Mouse (Mus musculus) lung, embryonic 15.5 days (tissue): ENCODE measurements at regions not wholly inside any gene's neighbourhood (a gene's known extent, or its start where the extent isn't known, plus 50 kb on each side); places are given as distances from the start of the nearest gene placed in this dataset.

ENCODE experiments used
- ATAC-seq: fragments of 200-750 bp; cut with Nextera tagmentation; 2 replicates; pipeline ENCODE4 v1.8.0; 2017; ENCODE audit warnings: moderate number of reproducible peaks, borderline replicate concordance; ENCODE audit not compliant: low FRiP score, low TSS enrichment; ENCODE audit errors: extremely low read depth
- H3K27ac ChIP-seq: fragments of 300-500 bp; sonication (generic); 2 replicates; pipeline ENCODE4 v1.5.1; 2015; ENCODE audit warnings: moderate library complexity, mild to moderate bottlenecking, inconsistent platforms
- H3K27me3 ChIP-seq: fragments of 300-500 bp; sonication (generic); 2 replicates; pipeline ENCODE4 v1.6.1; 2015; ENCODE audit warnings: inconsistent platforms
- H3K36me3 ChIP-seq: fragments of 300-500 bp; sonication (generic); 2 replicates; pipeline ENCODE4 v1.6.1; 2015; ENCODE audit warnings: inconsistent platforms
- H3K4me1 ChIP-seq: fragments of 300-500 bp; sonication (generic); 2 replicates; pipeline ENCODE4 v1.6.1; 2015; ENCODE audit warnings: inconsistent platforms
- H3K4me2 ChIP-seq: fragments of 300-500 bp; sonication (generic); 2 replicates; pipeline ENCODE4 v1.6.1; 2015; ENCODE audit warnings: inconsistent platforms, mild to moderate bottlenecking, moderate library complexity
- H3K4me3 ChIP-seq: fragments of 300-500 bp; sonication (generic); 2 replicates; pipeline ENCODE4 v1.5.1; 2015; ENCODE audit warnings: mild to moderate bottlenecking, inconsistent platforms
- H3K9ac ChIP-seq: fragments of 300-500 bp; sonication (generic); 2 replicates; pipeline ENCODE4 v1.6.1; 2015; ENCODE audit warnings: inconsistent platforms
- H3K9me3 ChIP-seq: fragments of 300-500 bp; sonication (generic); 2 replicates; pipeline ENCODE4 v1.6.1; 2016; ENCODE audit warnings: inconsistent platforms
- WGBS: fragments of 180-500 bp; shearing (Covaris S2); methylation state at CpG from one replicate; pipeline ENCODE4 v1.1.7; 2015; 5-methylcytosine and 5-hydroxymethylcytosine counted together

GRCm38 (mm10) chr5:111665406-111665805, 68.3 kb upstream of the Gm26897 start:
- no peak for ATAC-seq
- no peak overlapping the region for H3K27ac ChIP-seq
- no peak overlapping the region for H3K4me2 ChIP-seq
- H3K4me3 ChIP-seq = no peak overlapping the region
- no peaks in the 10 kb centered on the region for H3K36me3 ChIP-seq
- H3K4me1 ChIP-seq = peaks cover 8% of the 10 kb centered on the region; the same call in 1 of the 2 replicates
- peaks cover 6% of the 10 kb centered on the region; the same call in 1 of the 2 replicates for H3K9me3 ChIP-seq
- H3K9ac ChIP-seq = no peak overlapping the region
- H3K27me3 ChIP-seq = no peaks in the 10 kb centered on the region
- 54% methylated on average over 19 of the region's 19 CpGs for WGBS

DNA sequence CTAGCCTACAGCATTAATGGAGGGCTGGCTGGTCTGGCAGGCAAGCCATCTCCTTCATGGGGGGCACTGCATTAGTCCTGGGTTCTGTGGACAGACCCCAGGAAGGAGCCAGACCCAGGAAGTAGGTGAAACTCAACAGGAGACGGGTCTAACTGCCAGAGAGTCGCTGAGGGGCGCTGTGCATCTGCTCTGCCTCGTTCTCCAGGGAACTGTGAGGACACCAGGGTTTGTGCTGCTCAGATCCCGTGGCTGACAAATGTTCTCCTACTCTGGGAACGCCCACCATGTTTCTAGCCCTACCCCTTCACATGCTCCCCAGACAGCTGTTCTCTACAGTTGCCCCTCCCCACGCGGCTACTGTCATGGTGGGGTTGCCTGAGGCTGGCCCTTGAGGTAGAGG, 67.7 kb upstream of the Gm26897 start:
- Histone ChIP-seq H3K4me1 (peaks cover 10% of the 10 kb centered on the region), H3K4me2 (no peak overlapping the region), H3K9me3 (peaks cover 6% of the 10 kb centered on the region; the same call in 1 of the 2 replicates), H3K36me3 (no peaks in the 10 kb centered on the region), H3K27me3 (no peaks in the 10 kb centered on the region), H3K27ac (no peak overlapping the region), H3K4me3 (no peak overlapping the region), H3K9ac (no peak overlapping the region)
- ATAC-seq = no peak
- WGBS = 58% methylated on average over 8 of the region's 8 CpGs

- Histone ChIP-seq H3K27me3 (no peaks in the 10 kb centered on the region), H3K4me1 (peaks cover 15% of the 10 kb centered on the region), H3K36me3 (no peaks in the 10 kb centered on the region), H3K9me3 (peaks cover 6% of the 10 kb centered on the region; the same call in 1 of the 2 replicates), H3K4me2 (no peak overlapping the region), H3K9ac (no peak overlapping the region), H3K4me3 (no peak overlapping the region), H3K27ac (no peak overlapping the region)
- no peak for ATAC-seq
- WGBS = 64% methylated on average over 3 of the region's 3 CpGs
These were observed 65.8 kb upstream of the Gm26897 start for GRCm38 (mm10) chr5:111667901-111668300.

DNA sequence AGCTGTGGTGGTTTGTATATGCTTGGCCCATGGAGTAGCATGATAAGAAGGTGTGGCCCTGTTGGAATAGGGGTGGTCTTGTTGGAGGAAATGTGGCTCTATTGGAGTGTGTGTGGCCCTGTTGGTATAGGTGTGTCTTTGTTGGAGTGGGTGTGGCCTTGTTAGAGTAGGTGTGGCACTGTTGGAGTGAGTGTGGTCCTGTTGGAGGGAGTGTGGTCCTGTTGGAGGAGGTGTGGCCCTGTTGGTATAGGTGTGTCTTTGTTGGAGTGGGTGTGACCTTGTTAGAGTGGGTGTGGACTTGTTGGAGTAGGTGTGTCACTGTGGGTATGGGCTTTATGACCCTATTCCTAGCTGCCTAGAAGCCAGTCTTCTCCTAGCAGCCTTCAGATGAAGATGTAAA, 64.6 kb upstream of the Gm26897 start:
- Histone ChIP-seq H3K9ac (no peak overlapping the region), H3K9me3 (peaks cover 6% of the 10 kb centered on the region; the same call in 1 of the 2 replicates), H3K36me3 (no peaks in the 10 kb centered on the region), H3K4me2 (no peak overlapping the region), H3K4me3 (no peak overlapping the region), H3K4me1 (peaks cover 15% of the 10 kb centered on the region), H3K27ac (no peak overlapping the region), H3K27me3 (no peaks in the 10 kb centered on the region)
- no peak; the same call in 1 of the 2 replicates for ATAC-seq

- 37% methylated on average over 6 of the region's 6 CpGs for WGBS
- Histone ChIP-seq H3K9me3 (peaks cover 6% of the 10 kb centered on the region; the same call in 1 of the 2 replicates), H3K9ac (no peak overlapping the region), H3K27me3 (no peaks in the 10 kb centered on the region), H3K27ac (0 out of 2 replicates have a peak overlapping the region, but pooled peaks have one; percentile 31), H3K36me3 (no peaks in the 10 kb centered on the region), H3K4me1 (peaks cover 35% of the 10 kb centered on the region), H3K4me3 (no peak overlapping the region), H3K4me2 (no peak overlapping the region)
- no peak for ATAC-seq
These were observed 62.0 kb upstream of the Gm26897 start for GRCm38 (mm10) chr5:111671762-111672161.

DNA sequence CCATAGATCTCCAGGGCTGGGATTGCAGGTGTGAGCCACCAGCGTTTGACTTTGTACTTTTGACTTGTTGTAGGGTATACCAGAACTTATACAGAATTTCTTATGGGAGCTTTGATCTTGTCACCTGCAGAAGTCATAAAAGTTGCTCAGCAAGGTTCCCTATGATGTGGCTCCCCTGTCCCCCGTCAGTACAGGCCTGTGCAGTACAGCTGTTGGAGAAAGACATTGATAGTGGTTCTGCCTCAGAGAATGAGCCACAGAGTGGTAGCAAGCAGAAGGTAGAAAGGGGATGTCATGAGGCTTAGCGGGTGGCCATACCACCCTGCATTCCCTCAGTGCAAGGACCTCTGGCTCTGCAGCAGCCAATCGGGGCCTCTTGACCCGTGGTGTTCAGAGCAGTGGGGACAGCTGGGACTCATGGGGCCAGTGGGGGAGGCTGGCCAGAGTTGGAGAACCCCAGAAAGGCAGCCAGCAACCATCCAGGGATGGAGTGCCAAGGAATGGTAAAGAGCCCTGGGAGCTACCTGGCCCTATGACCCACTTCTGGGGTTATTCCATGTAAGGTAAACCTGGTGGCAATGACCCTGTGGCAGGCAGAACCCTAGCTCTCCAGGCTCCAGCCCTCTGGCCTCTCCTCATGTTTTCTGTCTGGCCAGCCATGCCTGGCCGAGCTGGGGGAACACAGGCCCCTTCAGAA, 58.6 kb upstream of the Gm26897 start:
- Histone ChIP-seq H3K4me2 (no peak overlapping the region), H3K9me3 (no peaks in the 10 kb centered on the region), H3K4me1 (peaks cover 47% of the 10 kb centered on the region), H3K4me3 (no peak overlapping the region), H3K27ac (peak overlapping the region; percentile 94), H3K27me3 (no peaks in the 10 kb centered on the region), H3K9ac (no peak overlapping the region), H3K36me3 (no peaks in the 10 kb centered on the region)
- peak; percentile 15; the same call in 1 of the 2 replicates for ATAC-seq
- WGBS = 35% methylated on average over 6 of the region's 6 CpGs

GRCm38 (mm10) chr5:111675673-111676261, 58.0 kb upstream of the Gm26897 start:
- no peak overlapping the region for H3K4me2 ChIP-seq
- peak; percentile 90 for ATAC-seq
- peaks cover 47% of the 10 kb centered on the region for H3K4me1 ChIP-seq
- 5% methylated on average over 8 of the region's 8 CpGs for WGBS
- H3K36me3 ChIP-seq = no peaks in the 10 kb centered on the region
- no peak overlapping the region for H3K4me3 ChIP-seq
- H3K27me3 ChIP-seq = no peaks in the 10 kb centered on the region
- no peaks in the 10 kb centered on the region for H3K9me3 ChIP-seq
- H3K9ac ChIP-seq = no peak overlapping the region
- peak overlapping the region; percentile 94 for H3K27ac ChIP-seq

- 56% methylated on average over 6 of the region's 6 CpGs for WGBS
- no peak overlapping the region for H3K4me3 ChIP-seq
- no peak for ATAC-seq
- H3K4me1 ChIP-seq = peaks cover 37% of the 10 kb centered on the region
- no peaks in the 10 kb centered on the region for H3K36me3 ChIP-seq
- H3K9ac ChIP-seq = no peak overlapping the region
- no peaks in the 10 kb centered on the region for H3K9me3 ChIP-seq
- H3K27me3 ChIP-seq = no peaks in the 10 kb centered on the region; the same call in 1 of the 2 replicates
- H3K4me2 ChIP-seq = no peak overlapping the region
- H3K27ac ChIP-seq = no peak overlapping the region
These were observed 55.8 kb upstream of the Gm26897 start for GRCm38 (mm10) chr5:111677847-111678311.

DNA sequence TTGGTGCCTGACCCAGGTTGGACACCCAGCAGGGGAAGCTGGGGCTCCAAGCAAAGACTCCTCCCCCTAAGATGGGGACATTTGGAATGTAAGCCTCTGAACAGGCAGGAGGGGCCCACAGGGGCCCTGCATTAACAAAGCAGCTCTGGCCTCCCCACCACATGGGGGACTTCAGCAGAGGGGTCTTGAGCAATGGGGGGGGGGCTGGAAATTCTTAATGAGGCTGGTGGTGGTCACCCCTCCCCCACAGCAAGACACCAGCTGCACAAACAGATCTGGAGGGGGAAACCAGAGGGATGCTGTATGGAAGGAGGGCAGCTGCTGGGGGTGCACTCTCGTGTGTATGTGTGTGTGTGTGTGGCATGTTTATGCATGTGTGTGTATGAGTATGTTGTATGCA, 55.2 kb upstream of the Gm26897 start:
- no peak for ATAC-seq
- H3K4me1 ChIP-seq = peaks cover 37% of the 10 kb centered on the region
- H3K27me3 ChIP-seq = no peaks in the 10 kb centered on the region; the same call in 1 of the 2 replicates
- H3K4me3 ChIP-seq = no peak overlapping the region
- H3K4me2 ChIP-seq = no peak overlapping the region
- 24% methylated on average over 1 of the region's 1 CpGs for WGBS
- no peaks in the 10 kb centered on the region for H3K9me3 ChIP-seq
- no peak overlapping the region for H3K9ac ChIP-seq
- no peaks in the 10 kb centered on the region for H3K36me3 ChIP-seq
- H3K27ac ChIP-seq = no peak overlapping the region

DNA sequence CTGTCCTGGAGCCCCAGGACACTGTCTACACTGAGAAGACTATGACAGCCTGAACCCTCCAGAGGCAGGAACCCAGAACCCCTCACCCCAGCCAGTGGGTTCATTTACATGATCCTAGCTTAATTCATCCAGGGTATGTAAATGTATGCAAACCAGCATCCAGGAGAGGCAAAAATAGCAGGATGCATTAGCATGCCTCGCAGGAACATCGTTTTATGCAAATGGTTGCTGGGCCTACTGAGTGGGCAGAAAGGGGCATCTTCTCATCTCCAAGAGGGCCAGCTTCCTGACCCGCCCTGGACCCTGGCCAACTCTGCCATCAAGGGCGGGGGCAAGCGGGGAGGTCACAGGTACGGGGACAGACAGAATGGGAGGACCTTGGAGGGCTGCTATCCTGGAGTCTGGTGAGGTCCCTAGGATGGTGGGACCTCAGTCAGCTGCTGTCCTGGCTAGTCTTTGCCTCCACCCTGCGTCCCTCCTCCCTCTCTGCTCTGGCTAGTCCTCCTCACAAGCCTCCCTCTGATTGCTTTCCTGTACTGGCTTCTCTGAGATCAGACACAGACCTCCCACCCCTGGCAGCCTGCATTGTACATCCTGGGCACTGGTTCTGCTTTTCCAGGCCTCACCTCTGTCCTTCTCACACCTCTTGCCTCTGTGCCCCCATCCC, 52.2 kb upstream of the Gm26897 start:
- H3K4me3 ChIP-seq = no peak overlapping the region
- H3K9ac ChIP-seq = no peak overlapping the region
- no peaks in the 10 kb centered on the region; the same call in 1 of the 2 replicates for H3K27me3 ChIP-seq
- H3K4me2 ChIP-seq = no peak overlapping the region
- WGBS = 56% methylated on average over 7 of the region's 7 CpGs
- no peaks in the 10 kb centered on the region for H3K36me3 ChIP-seq
- H3K9me3 ChIP-seq = no peaks in the 10 kb centered on the region
- no peak for ATAC-seq
- no peak overlapping the region for H3K27ac ChIP-seq
- peaks cover 20% of the 10 kb centered on the region for H3K4me1 ChIP-seq

DNA sequence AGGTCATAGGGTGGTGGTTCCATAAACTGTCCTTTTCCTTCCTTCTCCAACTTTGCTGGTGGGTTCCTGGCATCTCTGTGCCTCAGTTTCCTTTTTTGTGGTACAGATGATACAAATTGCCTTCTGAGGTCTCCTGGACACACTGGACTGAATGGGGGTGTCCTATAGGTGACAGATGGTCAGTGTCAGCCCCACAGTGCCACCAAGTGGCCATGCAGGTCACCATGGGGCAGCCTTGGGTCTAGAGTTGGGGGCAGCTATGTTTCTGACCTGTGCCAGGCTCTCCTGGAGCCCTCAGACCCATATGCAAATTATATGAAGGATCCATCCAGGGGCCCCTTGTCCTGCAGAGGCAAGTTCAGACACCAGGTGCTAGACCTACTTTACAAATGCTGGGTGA, 50.8 kb upstream of the Gm26897 start:
- Histone ChIP-seq H3K4me2 (no peak overlapping the region), H3K9me3 (no peaks in the 10 kb centered on the region), H3K4me1 (peaks cover 13% of the 10 kb centered on the region), H3K27ac (no peak overlapping the region), H3K27me3 (no peaks in the 10 kb centered on the region; the same call in 1 of the 2 replicates), H3K36me3 (no peaks in the 10 kb centered on the region), H3K9ac (no peak overlapping the region), H3K4me3 (no peak overlapping the region)
- ATAC-seq = no peak
